8 mouse cellular contexts compared by ENCODE assay signal in genomic region chr11:75735462-75736252, GRCm38 (mm10). TPM values are rescaled to one million over a fixed set of nuclear protein-coding genes. Genes with fewer than 3 reads are reported as not detected.
DNase-seq lines count a peak whose midpoint lies in the region; ATAC-seq and TF ChIP-seq lines count a peak whose summit lies in the region.

No protein-coding gene starts in this region.

- H3K9ac ChIP-seq in kidney, embryonic 16.5 days (replicated peaks; ENCODE audit: low read length) = no peak overlapping the region
- H3K9ac ChIP-seq in intestine, postnatal 0 days (ENCODE audit: low read depth, low read length) = no peak overlapping the region

- TF ChIP-seq POLR2A in myocyte (IDR thresholded peaks at IDR 0.05; ENCODE audit: insufficient read length, low read depth) = no peak

- H3K27ac ChIP-seq in kidney, embryonic 16.5 days (ENCODE audit: low read length) = no peak overlapping the region
- no peak overlapping the region for H3K27ac ChIP-seq in forebrain, embryonic 10.5 days
- H3K27ac ChIP-seq in intestine, postnatal 0 days (ENCODE audit: low read depth, low read length) = no peak overlapping the region

- no peaks in the 10 kb centered on the region for H3K9me3 ChIP-seq in kidney, embryonic 16.5 days (ENCODE audit: low read length)
- H3K9me3 ChIP-seq in forebrain, embryonic 10.5 days = no peaks in the 10 kb centered on the region
- H3K9me3 ChIP-seq in intestine, postnatal 0 days (ENCODE audit: control insufficient read depth) = no peaks in the 10 kb centered on the region

- no peak for DNase-seq in kidney, adult 9 months
- DNase-seq in forebrain, embryonic 10.5 days (ENCODE audit: extremely low spot score, low spot score) = no peak
- DNase-seq in gastrocnemius, adult 8-10 months (ENCODE audit: low spot score in 2 of 2) = no peak
- no peak for DNase-seq in cerebellum, postnatal 25 days
- no peak for DNase-seq in adrenal gland, postnatal 14 days

- no peak overlapping the region for H3ac ChIP-seq in myocyte (ENCODE audit: control insufficient read depth, insufficient read length)

- H3K4me2 ChIP-seq in kidney, embryonic 16.5 days (replicated peaks; ENCODE audit: low read depth, low read length) = peak overlapping the region; percentile 89
- peak overlapping the region; percentile 79 for H3K4me2 ChIP-seq in intestine, postnatal 0 days (replicated peaks; ENCODE audit: low read depth)
- H3K4me2 ChIP-seq in myocyte (ENCODE audit: low read depth) = peak overlapping the region; percentile 94

- H3K36me3 ChIP-seq in kidney, embryonic 16.5 days (ENCODE audit: insufficient read depth, low read length) = peaks cover 3% of the 10 kb centered on the region; the same call in 1 of the 2 replicates
- H3K36me3 ChIP-seq in forebrain, embryonic 10.5 days (replicated peaks) = peaks cover 51% of the 10 kb centered on the region
- H3K36me3 ChIP-seq in intestine, postnatal 0 days (ENCODE audit: control insufficient read depth, insufficient read depth) = no peaks in the 10 kb centered on the region; the same call in 1 of the 2 replicates
- peaks cover 4% of the 10 kb centered on the region for H3K36me3 ChIP-seq in myocyte (ENCODE audit: control insufficient read depth, insufficient read depth)

- H3K27me3 ChIP-seq in kidney, embryonic 16.5 days (ENCODE audit: insufficient read depth, low read length) = no peaks in the 10 kb centered on the region
- H3K27me3 ChIP-seq in forebrain, embryonic 10.5 days (ENCODE audit: poor library complexity, severe bottlenecking) = no peaks in the 10 kb centered on the region
- H3K27me3 ChIP-seq in intestine, postnatal 0 days (replicated peaks; ENCODE audit: control insufficient read depth, insufficient read depth, low read length) = no peaks in the 10 kb centered on the region
- H3K27me3 ChIP-seq in myocyte (ENCODE audit: control insufficient read depth, insufficient read depth, insufficient read length) = no peaks in the 10 kb centered on the region

- ATAC-seq in kidney, embryonic 16.5 days (ENCODE audit: low FRiP score, low TSS enrichment) = no peak
- ATAC-seq in intestine, postnatal 0 days = no peak

- no peak for TF ChIP-seq CTCF in intestine, postnatal 0 days (IDR thresholded peaks at IDR 0.05; ENCODE audit: low read depth)

- 61% methylated on average over 5 of the region's 5 CpGs for WGBS in kidney, embryonic 16.5 days
- WGBS in forebrain, embryonic 10.5 days = 89% methylated on average over 5 of the region's 5 CpGs
- WGBS in intestine, postnatal 0 days = 41% methylated on average over 5 of the region's 5 CpGs

- H3K4me3 ChIP-seq in kidney, embryonic 16.5 days (ENCODE audit: low read length) = peak overlapping the region; percentile 91; the same call in 1 of the 2 replicates
- H3K4me3 ChIP-seq in forebrain, embryonic 10.5 days = peak overlapping the region; percentile 99
- no peak overlapping the region for H3K4me3 ChIP-seq in intestine, postnatal 0 days (ENCODE audit: low read depth, low read length)
- peak overlapping the region; percentile 75 for H3K4me3 ChIP-seq in myocyte

- peaks cover 33% of the 10 kb centered on the region for H3K4me1 ChIP-seq in kidney, embryonic 16.5 days (ENCODE audit: insufficient read depth, low read length)
- H3K4me1 ChIP-seq in forebrain, embryonic 10.5 days = peaks cover 50% of the 10 kb centered on the region
- peaks cover 4% of the 10 kb centered on the region; the same call in 1 of the 2 replicates for H3K4me1 ChIP-seq in intestine, postnatal 0 days (replicated peaks; ENCODE audit: control insufficient read depth, insufficient read depth, low read length)

- peaks cover 74% of the 10 kb centered on the region for H3K79me2 ChIP-seq in myocyte (ENCODE audit: control insufficient read depth, insufficient read depth)

TF ChIP-seq in myocyte, 11 proteins besides CTCF, POLR2A, EP300 and RAD21:
- TF ChIP-seq TCF3 (IDR thresholded peaks at IDR 0.05; ENCODE audit: insufficient read length, low read depth) (no peak), CEBPB (IDR thresholded peaks at IDR 0.05; ENCODE audit: insufficient read depth, poor library complexity, severe bottlenecking) (no peak), POLR2AphosphoS2 (IDR thresholded peaks at IDR 0.05; ENCODE audit: insufficient read length, low read depth) (no peak)
TF ChIP-seq in myocyte: peak in this region for 0.

RNA-seq across cellular contexts. Expression of gene Ywhae, which starts 3.0 kb away (rescaled TPM):
- 853 and 940 TPM in 2 replicates for polyA plus RNA-seq in kidney, embryonic 16.5 days (2015; fragmentation: Nextera tagmentation; extraction: Ambion mirVana)
- 1,332 and 1,366 TPM in 2 replicates for polyA plus RNA-seq in forebrain, embryonic 10.5 days (2016; fragmentation: Nextera tagmentation; extraction: Ambion mirVana)
- polyA plus RNA-seq in intestine, postnatal 0 days (2015; fragmentation: Nextera tagmentation; extraction: Ambion mirVana) = 365 and 373 TPM in 2 replicates
- polyA plus RNA-seq in myocyte (2012; fragmentation: generic; extraction: Trizol) = 612 TPM
- 100 to 1,000 TPM; 440 to 558 (median 522) TPM for total RNA-seq in gastrocnemius, adult 8-10 months (2022)
- total RNA-seq in adrenal gland, postnatal 14 days (2021) = 585 and 641 TPM in 2 replicates

RNA-seq across cellular contexts. Expression of gene Crk, which starts 56.6 kb away (rescaled TPM):
- 133 and 136 TPM in 2 replicates for polyA plus RNA-seq in kidney, embryonic 16.5 days (2015; fragmentation: Nextera tagmentation; extraction: Ambion mirVana)
- 122 and 130 TPM in 2 replicates for polyA plus RNA-seq in forebrain, embryonic 10.5 days (2016; fragmentation: Nextera tagmentation; extraction: Ambion mirVana)
- polyA plus RNA-seq in intestine, postnatal 0 days (2015; fragmentation: Nextera tagmentation; extraction: Ambion mirVana) = 64.8 and 64.9 TPM in 2 replicates
- polyA plus RNA-seq in myocyte (2012; fragmentation: generic; extraction: Trizol) = 34.5 TPM
- 10 to 100 TPM; 48.7 to 68.4 (median 50.0) TPM for total RNA-seq in gastrocnemius, adult 8-10 months (2022)
- 100 and 101 TPM in 2 replicates for total RNA-seq in adrenal gland, postnatal 14 days (2021)
